Comparison of ENCODE assay signal across 8 mouse cellular contexts in the genomic region with DNA sequence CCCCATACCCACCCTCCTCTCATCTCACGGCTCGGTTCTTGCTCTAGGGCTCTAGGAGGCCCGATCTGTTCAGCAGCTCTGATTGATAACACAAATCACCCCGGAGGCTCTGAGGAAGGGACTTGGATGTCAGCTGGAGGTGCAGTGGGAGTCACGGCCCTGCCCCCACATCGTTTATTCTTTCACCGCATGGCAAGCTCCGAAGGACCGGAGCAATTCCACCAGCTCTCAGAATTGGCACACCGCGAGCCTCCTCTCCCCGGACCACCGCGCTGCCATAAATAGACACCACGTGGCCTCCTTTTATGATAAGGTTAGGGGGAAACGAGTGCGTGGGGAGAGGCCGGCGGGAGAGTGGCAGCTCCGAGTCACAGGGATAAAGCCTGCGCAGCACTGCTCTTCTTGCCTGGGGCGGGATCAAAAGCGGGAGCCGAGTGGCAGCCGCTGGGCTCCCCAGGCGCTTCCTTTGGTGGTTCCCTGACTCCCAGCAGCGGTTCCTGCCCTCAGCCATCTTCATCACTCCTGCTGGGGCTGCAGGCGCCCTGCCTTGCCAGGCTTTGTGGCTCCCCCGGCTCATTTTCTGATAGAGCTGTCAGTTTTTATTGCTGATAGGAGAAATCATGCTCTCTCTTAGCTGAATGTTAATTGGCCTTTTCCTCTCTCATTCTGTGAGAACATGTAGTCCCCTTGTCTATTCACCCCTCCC. TPM values are rescaled to one million over a fixed set of nuclear protein-coding genes. Genes with fewer than 3 reads are reported as not detected.
DNase-seq lines count a peak whose midpoint lies in the region; ATAC-seq and TF ChIP-seq lines count a peak whose summit lies in the region.

No protein-coding gene starts in this region.

- no peak for DNase-seq in gastrocnemius, adult 2 months
- DNase-seq in gastrocnemius, postnatal 36 days: no peak
- peak; percentile 77 for DNase-seq in brain, adult 2 months (ENCODE audit: low read depth, low spot score)
- peak; percentile 47 to 50 for DNase-seq in frontal cortex, postnatal 25 days (ENCODE audit: low spot score in 2 of 2)
- DNase-seq in kidney, postnatal 14 days: peak; percentile 33
- peak; percentile 68 for DNase-seq in right cerebral cortex, postnatal 25 days
- DNase-seq in spleen, postnatal 36 days (ENCODE audit: low spot score in 2 of 2): no peak

- peak overlapping the region; percentile 51 for H3K4me2 ChIP-seq in liver, embryonic 15.5 days

- under 1% methylated on average over 29 of the region's 29 CpGs for WGBS in liver, embryonic 15.5 days (ENCODE audit: insufficient replicate concordance)

- H3K4me1 ChIP-seq in liver, embryonic 15.5 days (replicated peaks): peaks cover 17% of the 10 kb centered on the region; the same call in 1 of the 2 replicates

- intact Hi-C loops in gastrocnemius, adult 2 months (cut with DNase I): no loop called here
- intact Hi-C loops in gastrocnemius, postnatal 36 days (cut with DNase I): no loop called here

- H3K9me3 ChIP-seq in liver, embryonic 15.5 days (replicated peaks): no peaks in the 10 kb centered on the region

- ATAC-seq in liver, embryonic 15.5 days (ENCODE audit: insufficient read depth): no peak

- H3K4me3 ChIP-seq in gastrocnemius, adult 2 months: peak overlapping the region; percentile 63
- H3K4me3 ChIP-seq in liver, embryonic 15.5 days (replicated peaks): peak overlapping the region; percentile 21

- H3K9ac ChIP-seq in liver, embryonic 15.5 days: no peak overlapping the region

- peaks cover 65% of the 10 kb centered on the region for H3K27me3 ChIP-seq in liver, embryonic 15.5 days

- no peaks in the 10 kb centered on the region for H3K36me3 ChIP-seq in liver, embryonic 15.5 days (replicated peaks)

- H3K27ac ChIP-seq in gastrocnemius, adult 2 months: no peak overlapping the region
- H3K27ac ChIP-seq in liver, embryonic 15.5 days (replicated peaks): no peak overlapping the region

- TF ChIP-seq CTCF in gastrocnemius, adult 2 months (IDR thresholded peaks at IDR 0.05): no peak

RNA-seq across cellular contexts. Expression of gene Nfam1, which starts 23.4 kb away (rescaled TPM):
- total RNA-seq in gastrocnemius, adult 2 months (2021): under 1 TPM; 0.41 to 0.98 TPM
- total RNA-seq in gastrocnemius, postnatal 36 days (2021): 1 to 10 TPM in 1 of 2 experiments, under 1 TPM in 1; 0.28 to 1.0 TPM
- 12.1 and 12.8 TPM in 2 replicates for polyA plus RNA-seq in liver, embryonic 15.5 days (2015; fragmentation: Nextera tagmentation; extraction: Ambion mirVana)

RNA-seq across cellular contexts. Expression of gene Serhl, which starts 32.8 kb away (rescaled TPM):
- total RNA-seq in gastrocnemius, adult 2 months (2021): 10 to 100 TPM; 22.8 to 29.1 TPM
- 10 to 100 TPM; 25.8 to 27.5 TPM for total RNA-seq in gastrocnemius, postnatal 36 days (2021)
- 16.0 TPM in 2 replicates for polyA plus RNA-seq in liver, embryonic 15.5 days (2015; fragmentation: Nextera tagmentation; extraction: Ambion mirVana)

Comparison
In these comparisons a context has a peak if more than half of its experiments do, and no peak if none do; other contexts are left out.
1. DNase-seq: peak in brain, adult 2 months (single experiment), frontal cortex, postnatal 25 days (2 of 2), kidney, postnatal 14 days (single experiment) and right cerebral cortex, postnatal 25 days (single experiment); none in gastrocnemius, adult 2 months (single experiment), gastrocnemius, postnatal 36 days (0 of 2) and spleen, postnatal 36 days (0 of 2).